Mouse (Mus musculus) hindbrain, embryonic 13.5 days (tissue): Measurements from ENCODE around the gene Kcnq1. TPM values are rescaled to one million over a fixed set of nuclear protein-coding genes. Genes with fewer than 3 reads are reported as not detected.

Experiments used
- ATAC-seq: fragments of 200-750 bp; cut with Nextera tagmentation; 2 replicates; pipeline ENCODE4 v1.8.0; 2017; ENCODE audit warnings: moderate TSS enrichment; ENCODE audit not compliant: low FRiP score
- H3K27ac ChIP-seq: fragments of 300-500 bp; sonication (generic); 2 replicates; pipeline ENCODE4 v1.5.1; 2015; ENCODE audit warnings: inconsistent platforms, mild to moderate bottlenecking, moderate library complexity
- H3K27me3 ChIP-seq: fragments of 300-500 bp; sonication (generic); 2 replicates; pipeline ENCODE4 v1.6.1; 2015; ENCODE audit warnings: mild to moderate bottlenecking, inconsistent platforms
- H3K36me3 ChIP-seq: fragments of 300-500 bp; sonication (generic); 2 replicates; pipeline ENCODE4 v1.6.1; 2015; ENCODE audit warnings: mild to moderate bottlenecking, inconsistent platforms
- H3K4me1 ChIP-seq: fragments of 300-500 bp; sonication (generic); replicated peaks from 2 replicates; pipeline ENCODE4 v1.6.1; 2015; ENCODE audit warnings: inconsistent platforms
- H3K4me2 ChIP-seq: fragments of 300-500 bp; sonication (generic); 2 replicates; pipeline ENCODE4 v1.6.1; 2015; ENCODE audit warnings: inconsistent platforms, mild to moderate bottlenecking, moderate library complexity
- H3K4me3 ChIP-seq: fragments of 300-500 bp; sonication (generic); 2 replicates; pipeline ENCODE4 v1.5.1; 2015; ENCODE audit warnings: mild to moderate bottlenecking, inconsistent platforms
- H3K9ac ChIP-seq: fragments of 300-500 bp; sonication (generic); 2 replicates; pipeline ENCODE4 v1.6.1; 2015; ENCODE audit warnings: mild to moderate bottlenecking, inconsistent platforms
- H3K9me3 ChIP-seq: fragments of 300-500 bp; sonication (generic); 2 replicates; pipeline ENCODE4 v1.6.1; 2016; ENCODE audit warnings: inconsistent platforms
- WGBS: fragments of 180-500 bp; shearing (Covaris S2); methylation state at CpG from one replicate; pipeline ENCODE4 v1.1.7; 2015; 5-methylcytosine and 5-hydroxymethylcytosine counted together
- polyA plus RNA-seq: library from polyadenylated mRNA; unstranded; fragments of >200 nt; fragmentation: Nextera tagmentation; extraction: Ambion mirVana; gene quantifications from 2 replicates; pipeline ENCODE4 v1.2.1, GENCODE M21; 2015

Gene Kcnq1
- polyA plus RNA-seq, 1 experiment from 2014 or later: 1.7 TPM

- Histone ChIP-seq H3K4me1 (peaks cover 11% of the 10 kb centered on the region), H3K36me3 (no peaks in the 10 kb centered on the region), H3K27me3 (no peaks in the 10 kb centered on the region), H3K9me3 (no peaks in the 10 kb centered on the region), H3K4me3 (no peak overlapping the region), H3K9ac (peak overlapping the region; percentile 40; the same call in 1 of the 2 replicates), H3K27ac (peak overlapping the region; percentile 3; the same call in 1 of the 2 replicates), H3K4me2 (peak overlapping the region; percentile 36)
- WGBS: 17% methylated on average over 15 of the region's 15 CpGs
- peak; percentile 90 for ATAC-seq
These were observed 91.8 kb downstream of the Kcnq1 start for GRCm38 (mm10) chr7:143197951-143198440.

DNA sequence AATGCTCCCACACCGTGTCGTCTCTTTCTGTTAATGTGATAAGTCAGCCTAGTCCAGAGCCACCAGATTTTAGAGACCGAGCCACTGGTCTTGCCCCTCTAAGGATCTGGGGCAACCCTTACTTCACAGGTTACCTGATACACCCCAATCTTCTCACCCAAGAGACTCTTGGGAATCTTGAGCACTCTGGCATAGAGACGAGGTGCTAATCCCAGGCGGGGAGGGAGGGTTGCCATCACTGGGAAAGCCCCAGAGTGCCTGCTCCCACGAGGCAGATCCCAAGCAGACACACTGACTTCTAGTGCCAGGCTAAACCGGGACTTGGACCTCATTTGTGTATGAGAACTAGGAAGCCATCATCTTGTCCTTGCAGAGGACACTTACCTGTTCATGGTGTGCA is 92.3 kb downstream of the Kcnq1 start:
- Histone ChIP-seq H3K36me3 (no peaks in the 10 kb centered on the region), H3K27me3 (no peaks in the 10 kb centered on the region), H3K9ac (peak overlapping the region; percentile 40; the same call in 1 of the 2 replicates), H3K4me1 (peaks cover 11% of the 10 kb centered on the region), H3K4me3 (no peak overlapping the region), H3K9me3 (no peaks in the 10 kb centered on the region), H3K27ac (0 out of 2 replicates have a peak overlapping the region, but pooled peaks have one; percentile 3), H3K4me2 (peak overlapping the region; percentile 36)
- ATAC-seq: peak; percentile 37
- WGBS: 37% methylated on average over 7 of the region's 7 CpGs

- no peaks in the 10 kb centered on the region for H3K9me3 ChIP-seq
- no peak overlapping the region for H3K9ac ChIP-seq
- 90% methylated on average over 2 of the region's 2 CpGs for WGBS
- no peaks in the 10 kb centered on the region for H3K36me3 ChIP-seq
- H3K4me1 ChIP-seq: peaks cover 11% of the 10 kb centered on the region
- no peak overlapping the region for H3K4me2 ChIP-seq
- H3K27me3 ChIP-seq: no peaks in the 10 kb centered on the region
- H3K4me3 ChIP-seq: no peak overlapping the region
- no peak overlapping the region for H3K27ac ChIP-seq
- no peak for ATAC-seq
These were observed 95.1 kb downstream of the Kcnq1 start for GRCm38 (mm10) chr7:143201255-143201654.

DNA sequence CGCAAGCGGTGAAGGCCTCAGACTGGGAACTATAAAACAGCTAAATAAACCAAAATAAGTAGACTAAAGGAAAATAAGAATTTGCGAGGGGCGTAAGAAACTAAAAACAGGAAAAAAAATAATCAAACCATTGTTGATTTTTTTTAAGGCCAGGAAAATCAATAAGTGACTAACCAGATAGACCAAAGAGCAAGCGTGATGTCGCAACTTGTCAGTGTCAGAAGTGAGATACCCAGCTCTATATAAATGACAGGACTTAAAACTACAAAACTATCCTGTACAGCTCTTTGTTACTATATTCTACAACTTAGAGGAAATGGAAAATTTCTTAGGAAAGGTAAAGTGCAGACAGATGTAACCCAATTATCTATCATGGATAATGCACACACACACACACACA is 97.7 kb downstream of the Kcnq1 start:
- Histone ChIP-seq H3K9me3 (no peaks in the 10 kb centered on the region), H3K27ac (no peak overlapping the region), H3K4me3 (no peak overlapping the region), H3K36me3 (no peaks in the 10 kb centered on the region), H3K9ac (no peak overlapping the region), H3K4me1 (no peaks in the 10 kb centered on the region), H3K4me2 (no peak overlapping the region), H3K27me3 (no peaks in the 10 kb centered on the region)
- 96% methylated on average over 6 of the region's 6 CpGs for WGBS
- no peak for ATAC-seq

GRCm38 (mm10) chr7:143207044-143207443 is 100.9 kb downstream of the Kcnq1 start:
- Histone ChIP-seq H3K27me3 (no peaks in the 10 kb centered on the region), H3K9me3 (no peaks in the 10 kb centered on the region), H3K36me3 (no peaks in the 10 kb centered on the region), H3K4me2 (no peak overlapping the region), H3K4me1 (no peaks in the 10 kb centered on the region), H3K4me3 (no peak overlapping the region), H3K27ac (no peak overlapping the region), H3K9ac (no peak overlapping the region)
- WGBS: 64% methylated on average over 4 of the region's 4 CpGs
- no peak for ATAC-seq

DNA sequence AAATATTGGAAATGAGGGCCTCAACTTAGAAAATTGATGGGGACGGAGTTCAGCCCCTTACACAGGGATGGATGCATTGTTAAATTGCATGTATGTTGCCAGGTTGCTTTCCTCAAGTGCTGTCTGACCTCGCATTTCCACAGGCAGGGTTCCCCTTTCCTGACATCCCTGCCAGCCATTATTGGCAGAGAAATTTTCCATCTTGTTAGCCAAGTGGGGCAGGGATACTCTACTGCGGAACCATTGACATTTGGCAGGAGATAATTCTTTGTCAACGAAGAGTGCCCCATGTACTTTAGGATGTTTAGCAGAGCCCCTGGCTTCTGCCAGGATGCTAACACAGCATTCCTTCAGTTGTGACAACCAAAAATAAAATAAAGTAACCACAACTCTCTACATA is 104.6 kb downstream of the Kcnq1 start:
- Histone ChIP-seq H3K27ac (no peak overlapping the region), H3K36me3 (no peaks in the 10 kb centered on the region), H3K9me3 (no peaks in the 10 kb centered on the region), H3K4me2 (no peak overlapping the region), H3K27me3 (no peaks in the 10 kb centered on the region), H3K4me3 (no peak overlapping the region), H3K4me1 (no peaks in the 10 kb centered on the region), H3K9ac (no peak overlapping the region)
- no peak for ATAC-seq
- WGBS: 76% methylated on average over 4 of the region's 4 CpGs

DNA sequence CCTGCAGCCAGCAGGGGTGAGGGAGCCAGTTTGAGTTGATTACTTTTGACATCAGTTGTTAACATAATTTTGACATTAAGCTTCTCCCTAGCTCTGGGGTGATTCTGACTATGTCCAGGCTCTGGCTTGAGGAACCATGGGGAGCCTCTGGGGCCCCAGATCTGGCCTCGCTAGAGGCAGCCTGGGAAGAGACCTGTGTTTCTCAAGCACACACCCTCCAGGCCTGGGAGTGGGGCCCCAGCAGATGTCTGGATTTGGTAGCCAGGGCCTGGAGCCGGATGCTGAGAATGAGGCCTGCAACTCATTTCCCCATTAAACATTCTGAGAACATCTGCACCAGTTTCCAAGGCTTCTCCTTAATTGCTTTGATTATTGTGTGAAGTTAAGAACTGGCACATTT is 145.0 kb downstream of the Kcnq1 start:
- no peak overlapping the region for H3K9ac ChIP-seq
- peaks cover 19% of the 10 kb centered on the region; the same call in 1 of the 2 replicates for H3K9me3 ChIP-seq
- no peak overlapping the region for H3K4me2 ChIP-seq
- no peak overlapping the region for H3K27ac ChIP-seq
- peaks cover 20% of the 10 kb centered on the region for H3K36me3 ChIP-seq
- H3K4me1 ChIP-seq: no peaks in the 10 kb centered on the region; the same call in 1 of the 2 replicates
- H3K27me3 ChIP-seq: no peaks in the 10 kb centered on the region
- 88% methylated on average over 2 of the region's 2 CpGs for WGBS
- no peak overlapping the region for H3K4me3 ChIP-seq
- ATAC-seq: no peak

DNA sequence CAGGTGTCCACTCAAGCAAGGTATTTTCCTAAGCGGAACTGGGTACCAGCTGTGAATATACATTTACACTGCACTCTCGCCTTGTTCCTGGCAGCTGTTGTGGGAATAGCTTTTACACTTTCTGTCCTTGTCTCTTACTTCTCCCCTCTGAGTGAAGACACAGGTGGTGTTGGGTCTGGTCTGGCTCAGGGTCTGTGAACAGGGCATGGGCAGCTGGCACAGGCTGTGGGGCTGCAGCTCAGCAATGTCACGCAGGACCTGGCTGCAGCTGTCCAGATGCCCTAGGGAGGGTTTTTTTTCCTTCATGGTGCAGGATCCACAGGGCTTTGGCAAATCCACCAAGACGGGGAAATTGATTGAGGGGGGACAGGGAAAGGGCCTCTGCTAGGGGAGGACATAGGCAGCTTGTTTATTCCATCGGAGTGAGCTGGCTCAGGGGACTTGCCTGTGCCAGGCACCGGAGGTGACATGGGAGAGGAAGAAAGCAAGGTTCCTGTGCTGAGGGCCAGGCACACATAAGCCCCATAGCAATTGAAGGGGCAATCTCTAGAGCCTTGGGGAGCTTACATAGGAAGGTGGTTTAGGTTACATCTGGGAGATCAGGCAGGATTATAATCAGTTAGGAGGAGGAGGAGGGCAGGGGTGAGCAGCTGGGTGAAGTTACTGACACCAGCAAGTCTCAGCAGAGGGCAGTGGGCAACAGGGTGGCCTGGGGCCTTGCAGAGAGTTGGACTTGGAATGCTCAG is 147.1 kb downstream of the Kcnq1 start:
- peaks cover 20% of the 10 kb centered on the region for H3K36me3 ChIP-seq
- H3K27me3 ChIP-seq: no peaks in the 10 kb centered on the region
- no peak overlapping the region for H3K4me3 ChIP-seq
- 76% methylated on average over 6 of the region's 6 CpGs for WGBS
- H3K27ac ChIP-seq: no peak overlapping the region
- no peak for ATAC-seq
- no peak overlapping the region for H3K4me2 ChIP-seq
- H3K9ac ChIP-seq: no peak overlapping the region
- H3K4me1 ChIP-seq: no peaks in the 10 kb centered on the region; the same call in 1 of the 2 replicates
- H3K9me3 ChIP-seq: peaks cover 19% of the 10 kb centered on the region; the same call in 1 of the 2 replicates

- H3K4me2 ChIP-seq: no peak overlapping the region
- no peak for ATAC-seq
- H3K27ac ChIP-seq: no peak overlapping the region
- H3K27me3 ChIP-seq: no peaks in the 10 kb centered on the region
- no peak overlapping the region for H3K4me3 ChIP-seq
- H3K4me1 ChIP-seq: no peaks in the 10 kb centered on the region; the same call in 1 of the 2 replicates
- peaks cover 18% of the 10 kb centered on the region; the same call in 1 of the 2 replicates for H3K9me3 ChIP-seq
- 96% methylated on average over 2 of the region's 2 CpGs for WGBS
- H3K36me3 ChIP-seq: peaks cover 20% of the 10 kb centered on the region
- H3K9ac ChIP-seq: no peak overlapping the region
These were observed 148.7 kb downstream of the Kcnq1 start for GRCm38 (mm10) chr7:143254901-143255300.

- Histone ChIP-seq H3K4me3 (no peak overlapping the region), H3K4me2 (no peak overlapping the region), H3K27me3 (no peaks in the 10 kb centered on the region), H3K9me3 (no peaks in the 10 kb centered on the region), H3K9ac (no peak overlapping the region), H3K4me1 (peaks cover 15% of the 10 kb centered on the region), H3K36me3 (no peaks in the 10 kb centered on the region), H3K27ac (no peak overlapping the region)
- ATAC-seq: no peak
These were observed 155.1 kb downstream of the Kcnq1 start for GRCm38 (mm10) chr7:143261246-143261645.

DNA sequence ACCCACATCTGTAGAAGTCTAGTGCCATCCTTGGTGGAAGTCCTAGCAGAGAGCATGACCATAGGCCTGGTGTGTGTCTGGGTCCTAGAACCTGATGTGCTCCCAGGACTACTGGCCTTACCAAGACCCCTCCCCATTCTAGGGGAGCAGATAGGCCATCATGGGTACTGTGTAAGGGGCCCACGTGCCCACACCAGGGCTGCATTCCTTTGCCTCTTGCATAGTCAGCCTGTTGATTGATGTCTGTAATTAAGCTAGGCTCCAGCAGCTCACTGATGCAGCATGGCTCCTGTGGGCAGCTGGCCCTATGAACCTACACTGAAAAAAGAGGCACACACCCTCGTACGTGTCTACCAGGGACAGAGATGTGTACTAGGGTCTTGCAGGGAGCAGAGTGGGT is 157.4 kb downstream of the Kcnq1 start:
- H3K9ac ChIP-seq: no peak overlapping the region
- H3K9me3 ChIP-seq: no peaks in the 10 kb centered on the region
- H3K4me2 ChIP-seq: no peak overlapping the region
- no peak overlapping the region for H3K27ac ChIP-seq
- no peaks in the 10 kb centered on the region for H3K36me3 ChIP-seq
- H3K27me3 ChIP-seq: no peaks in the 10 kb centered on the region
- peaks cover 18% of the 10 kb centered on the region for H3K4me1 ChIP-seq
- ATAC-seq: no peak
- no peak overlapping the region for H3K4me3 ChIP-seq
- 53% methylated on average over 3 of the region's 3 CpGs for WGBS

- no peak for ATAC-seq
- H3K27me3 ChIP-seq: no peaks in the 10 kb centered on the region
- no peaks in the 10 kb centered on the region for H3K9me3 ChIP-seq
- peaks cover 18% of the 10 kb centered on the region for H3K4me1 ChIP-seq
- no peak overlapping the region for H3K27ac ChIP-seq
- no peak overlapping the region for H3K4me2 ChIP-seq
- no peak overlapping the region for H3K4me3 ChIP-seq
- H3K9ac ChIP-seq: no peak overlapping the region
- WGBS: 84% methylated on average over 4 of the region's 4 CpGs
- H3K36me3 ChIP-seq: no peaks in the 10 kb centered on the region
These were observed 157.8 kb downstream of the Kcnq1 start for GRCm38 (mm10) chr7:143263966-143264365.

DNA sequence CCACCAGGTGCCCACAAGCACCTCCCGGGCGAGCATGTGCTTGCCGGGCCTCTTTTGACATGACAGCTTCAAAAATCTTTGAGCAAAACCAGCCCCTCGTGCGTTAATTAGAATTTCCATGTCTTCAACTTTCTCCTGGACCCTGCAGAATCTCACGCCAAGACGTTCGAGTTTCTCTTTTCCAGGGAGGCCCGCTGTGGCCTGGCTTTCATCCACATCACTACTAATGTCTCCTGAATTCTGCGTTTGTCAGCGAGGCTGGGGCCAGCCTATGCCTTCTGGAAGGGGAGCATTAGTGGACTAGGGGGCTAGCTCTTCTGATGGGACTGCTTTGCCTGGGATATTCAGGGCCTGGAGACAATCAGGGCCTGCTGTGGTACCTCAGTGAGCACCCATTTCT is 159.2 kb downstream of the Kcnq1 start:
- H3K4me2 ChIP-seq: no peak overlapping the region
- no peaks in the 10 kb centered on the region for H3K27me3 ChIP-seq
- H3K9ac ChIP-seq: no peak overlapping the region
- no peak overlapping the region for H3K27ac ChIP-seq
- 91% methylated on average over 11 of the region's 11 CpGs for WGBS
- no peak overlapping the region for H3K4me3 ChIP-seq
- no peaks in the 10 kb centered on the region for H3K9me3 ChIP-seq
- H3K36me3 ChIP-seq: no peaks in the 10 kb centered on the region
- H3K4me1 ChIP-seq: peaks cover 18% of the 10 kb centered on the region
- ATAC-seq: no peak
